Mouse (Mus musculus): ENCODE measurements around the gene Zfpl1.

- TF ChIP-seq POLR2A (IDR thresholded peaks at IDR 0.05; ENCODE audit: insufficient read depth, low read length) (peak; percentile 43), CTCF (IDR thresholded peaks at IDR 0.05; ENCODE audit: low read depth, low read length) (no peak)
Measured at GRCm38 (mm10) chr19:6085417-6085879, 692 bp upstream of the Zfpl1 start.

Measured in ES-Bruce4 (cell line).